Mouse (Mus musculus): ENCODE results near the gene Tubb2b.

DNA sequence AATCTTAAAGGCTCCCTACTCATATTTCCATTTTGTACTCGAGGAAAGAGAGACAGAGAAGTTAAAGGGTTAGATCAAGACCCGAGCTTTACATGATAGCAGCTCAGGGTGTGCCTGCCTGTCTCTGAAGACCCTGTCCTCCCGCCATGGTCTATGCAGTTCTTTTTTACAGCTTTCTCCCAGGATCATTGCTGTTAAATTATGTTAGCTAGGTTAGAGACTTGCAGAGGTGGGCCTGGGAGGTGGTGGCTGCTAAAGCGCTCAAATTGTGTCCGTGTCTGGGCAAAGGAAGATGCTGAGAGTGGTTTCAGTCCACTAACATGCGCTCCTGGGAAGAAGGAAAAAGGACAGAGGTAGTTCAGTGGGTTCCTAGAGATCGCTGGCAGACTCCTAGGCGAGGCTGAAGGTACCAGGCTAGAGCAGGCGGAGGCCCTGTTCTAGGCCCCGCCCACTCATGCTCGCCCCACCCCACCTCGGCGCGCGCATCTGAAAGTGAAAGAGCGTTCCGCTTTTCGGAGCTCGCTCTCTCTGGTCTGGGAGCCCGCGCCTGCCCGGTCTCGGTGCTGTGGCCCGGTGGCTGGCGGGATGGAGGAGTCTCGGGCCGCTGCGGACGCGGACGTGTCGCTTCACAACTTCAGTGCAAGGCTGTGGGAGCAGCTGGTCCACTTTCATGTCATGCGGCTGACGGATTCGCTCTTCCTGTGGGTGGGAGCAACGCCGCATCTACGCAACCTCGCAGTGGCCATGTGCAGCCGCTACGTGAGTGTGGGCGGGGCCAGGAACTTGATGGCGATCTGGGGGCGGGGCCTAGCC lies 32.4 kb upstream of the Tubb2b start, which contains the start of gene Psmg4:
- peak; percentile 68; the same call in 1 of the 2 replicates for TF ChIP-seq POLR2A (IDR thresholded peaks at IDR 0.05; ENCODE audit: extremely low read depth, insufficient read depth, low read length)
- no peak for TF ChIP-seq CTCF (IDR thresholded peaks at IDR 0.05; ENCODE audit: low read depth, low read length)

Measured in liver, adult 2 months (tissue).